Mouse (Mus musculus): Measurements from ENCODE around the gene Dlat. TPM values are rescaled to one million over a fixed set of nuclear protein-coding genes. Genes with fewer than 3 reads are reported as not detected.

Gene Dlat
- polyA plus RNA-seq, 1 experiment from 2014 or later, result 51.7 TPM

- peak within 1 kb of the TSS; percentile 70 for H3K4me3 ChIP-seq
- H3K4me2 ChIP-seq, result peak within 1 kb of the TSS; percentile 85
- no peaks in the 10 kb centered on the region for H3K9me3 ChIP-seq
- H3K4me1 ChIP-seq (replicated peaks), result peaks cover 36% of the 10 kb centered on the region
- H3K27ac ChIP-seq (replicated peaks), result peak within 1 kb of the TSS; percentile 91
- peak; percentile 99 for ATAC-seq (ENCODE audit: low FRiP score, low read depth)
- H3K36me3 ChIP-seq, result peaks cover 46% of the 10 kb centered on the region
- H3K27me3 ChIP-seq, result no peaks in the 10 kb centered on the region
- WGBS, result 1% methylated on average over 48 of the region's 48 CpGs
- H3K9ac ChIP-seq, result peak within 1 kb of the TSS; percentile 70
These were observed 56.2 kb downstream of the Dlat start, which contains the start of the genes Sdhd and Timm8b for GRCm38 (mm10) chr9:50603189-50603997. Gene Sdhd, minus strand, starts transcription at chr9:50603812. Gene Timm8b, plus strand, starts transcription at chr9:50603910.

- WGBS, result 94% methylated on average over 7 of the region's 7 CpGs
- peak overlapping the region; percentile 70 for H3K4me3 ChIP-seq
- no peaks in the 10 kb centered on the region for H3K27me3 ChIP-seq
- peak overlapping the region; percentile 85 for H3K4me2 ChIP-seq
- H3K4me1 ChIP-seq (replicated peaks), result peaks cover 36% of the 10 kb centered on the region
- no peak overlapping the region for H3K27ac ChIP-seq (replicated peaks)
- peaks cover 47% of the 10 kb centered on the region for H3K36me3 ChIP-seq
- ATAC-seq (ENCODE audit: low FRiP score, low read depth), result no peak
- H3K9me3 ChIP-seq, result no peaks in the 10 kb centered on the region
- peak overlapping the region; percentile 70; the same call in 1 of the 2 replicates for H3K9ac ChIP-seq
These were observed 57.3 kb downstream of the Dlat start for GRCm38 (mm10) chr9:50602055-50602845.

- ATAC-seq (ENCODE audit: low FRiP score, low read depth), result no peak
- H3K27ac ChIP-seq (replicated peaks), result no peak overlapping the region
- H3K27me3 ChIP-seq, result no peaks in the 10 kb centered on the region
- peaks cover 52% of the 10 kb centered on the region for H3K36me3 ChIP-seq
- peaks cover 36% of the 10 kb centered on the region for H3K4me1 ChIP-seq (replicated peaks)
- no peaks in the 10 kb centered on the region for H3K9me3 ChIP-seq
- peak overlapping the region; percentile 85; the same call in 1 of the 2 replicates for H3K4me2 ChIP-seq
- no peak overlapping the region for H3K9ac ChIP-seq
- no peak overlapping the region for H3K4me3 ChIP-seq
- WGBS, result 85% methylated on average over 6 of the region's 6 CpGs
These were observed 58.0 kb downstream of the Dlat start for GRCm38 (mm10) chr9:50601536-50601935.

- 97% methylated on average over 8 of the region's 8 CpGs for WGBS
- no peak for ATAC-seq (ENCODE audit: low FRiP score, low read depth)
- H3K36me3 ChIP-seq, result peaks cover 57% of the 10 kb centered on the region
These were observed 62.6 kb downstream of the Dlat start for GRCm38 (mm10) chr9:50596973-50597372.

GRCm38 (mm10) chr9:50594794-50595417 lies 64.7 kb downstream of the Dlat start:
- no peak overlapping the region for H3K4me2 ChIP-seq
- ATAC-seq (ENCODE audit: low FRiP score, low read depth), result no peak
- H3K27ac ChIP-seq (replicated peaks), result no peak overlapping the region
- H3K27me3 ChIP-seq, result no peaks in the 10 kb centered on the region
- H3K9ac ChIP-seq, result no peak overlapping the region
- H3K36me3 ChIP-seq, result peaks cover 49% of the 10 kb centered on the region
- no peak overlapping the region for H3K4me3 ChIP-seq
- WGBS, result 76% methylated on average over 12 of the region's 12 CpGs
- H3K4me1 ChIP-seq (replicated peaks), result no peaks in the 10 kb centered on the region
- no peaks in the 10 kb centered on the region for H3K9me3 ChIP-seq

More at GRCm38 (mm10) chr9:50596973-50597372, 62.6 kb downstream of the Dlat start:
- H3K4me2 ChIP-seq, result no peak overlapping the region
- H3K27me3 ChIP-seq, result no peaks in the 10 kb centered on the region
- H3K4me1 ChIP-seq (replicated peaks), result peaks cover 10% of the 10 kb centered on the region
- H3K4me3 ChIP-seq, result no peak overlapping the region
- no peak overlapping the region for H3K27ac ChIP-seq (replicated peaks)
- no peaks in the 10 kb centered on the region for H3K9me3 ChIP-seq
- no peak overlapping the region for H3K9ac ChIP-seq

- H3K4me3 ChIP-seq, result no peak overlapping the region
- 82% methylated on average over 3 of the region's 3 CpGs for WGBS
- H3K9ac ChIP-seq, result no peak overlapping the region
- peaks cover 36% of the 10 kb centered on the region for H3K36me3 ChIP-seq
- no peak for ATAC-seq (ENCODE audit: low FRiP score, low read depth)
- H3K27ac ChIP-seq (replicated peaks), result no peak overlapping the region
- H3K9me3 ChIP-seq, result no peaks in the 10 kb centered on the region
- no peak overlapping the region for H3K4me2 ChIP-seq
- H3K4me1 ChIP-seq (replicated peaks), result no peaks in the 10 kb centered on the region
- H3K27me3 ChIP-seq, result no peaks in the 10 kb centered on the region
These were observed 66.0 kb downstream of the Dlat start for GRCm38 (mm10) chr9:50593544-50593943.

GRCm38 (mm10) chr9:50592955-50593354 lies 66.6 kb downstream of the Dlat start:
- ATAC-seq (ENCODE audit: low FRiP score, low read depth), result no peak
- Histone ChIP-seq H3K9ac (no peak overlapping the region), H3K36me3 (peaks cover 30% of the 10 kb centered on the region), H3K4me3 (no peak overlapping the region), H3K4me1 (replicated peaks) (no peaks in the 10 kb centered on the region), H3K27me3 (no peaks in the 10 kb centered on the region), H3K4me2 (no peak overlapping the region), H3K9me3 (no peaks in the 10 kb centered on the region), H3K27ac (replicated peaks) (no peak overlapping the region)
- WGBS, result 90% methylated on average over 9 of the region's 9 CpGs

- H3K9ac ChIP-seq, result no peak overlapping the region
- no peak overlapping the region for H3K4me2 ChIP-seq
- no peak overlapping the region for H3K27ac ChIP-seq (replicated peaks)
- ATAC-seq (ENCODE audit: low FRiP score, low read depth), result no peak
- WGBS, result 81% methylated on average over 10 of the region's 10 CpGs
- no peaks in the 10 kb centered on the region for H3K9me3 ChIP-seq
- H3K4me3 ChIP-seq, result no peak overlapping the region
- H3K36me3 ChIP-seq, result peaks cover 12% of the 10 kb centered on the region
- H3K27me3 ChIP-seq, result no peaks in the 10 kb centered on the region
- no peaks in the 10 kb centered on the region for H3K4me1 ChIP-seq (replicated peaks)
These were observed 68.6 kb downstream of the Dlat start for GRCm38 (mm10) chr9:50590856-50591518.

GRCm38 (mm10) chr9:50586955-50587354 lies 72.6 kb downstream of the Dlat start:
- WGBS, result 79% methylated on average over 4 of the region's 4 CpGs
- ATAC-seq (ENCODE audit: low FRiP score, low read depth), result no peak

GRCm38 (mm10) chr9:50585145-50585818 lies 74.3 kb downstream of the Dlat start:
- Histone ChIP-seq H3K4me2 (no peak overlapping the region), H3K27ac (replicated peaks) (no peak overlapping the region), H3K9me3 (no peaks in the 10 kb centered on the region), H3K4me1 (replicated peaks) (no peaks in the 10 kb centered on the region), H3K36me3 (no peaks in the 10 kb centered on the region), H3K4me3 (no peak overlapping the region), H3K9ac (no peak overlapping the region), H3K27me3 (no peaks in the 10 kb centered on the region)
- WGBS, result 86% methylated on average over 6 of the region's 6 CpGs
- no peak for ATAC-seq (ENCODE audit: low FRiP score, low read depth)

More at GRCm38 (mm10) chr9:50586955-50587354, 72.6 kb downstream of the Dlat start:
- H3K4me1 ChIP-seq (replicated peaks), result no peaks in the 10 kb centered on the region
- no peak overlapping the region for H3K4me3 ChIP-seq
- no peaks in the 10 kb centered on the region for H3K9me3 ChIP-seq
- no peaks in the 10 kb centered on the region for H3K36me3 ChIP-seq
- H3K27me3 ChIP-seq, result no peaks in the 10 kb centered on the region
- H3K4me2 ChIP-seq, result no peak overlapping the region
- no peak overlapping the region for H3K9ac ChIP-seq
- H3K27ac ChIP-seq (replicated peaks), result no peak overlapping the region

Data from hindbrain, embryonic 15.5 days (tissue).